Mouse (Mus musculus) cerebellum, adult 9-11 months (tissue): ENCODE measurements around the gene Gm20481.
"Not testable (repeated sequence)": the region's sequence is repeated elsewhere in the genome, so short reads cannot be mapped to it uniquely, and the experiment has no call there.

ENCODE experiments used
- DNase-seq: peaks from one replicate; pipeline ENCODE4 v3.0.0; 2022

Gm20481 gene

DNA sequence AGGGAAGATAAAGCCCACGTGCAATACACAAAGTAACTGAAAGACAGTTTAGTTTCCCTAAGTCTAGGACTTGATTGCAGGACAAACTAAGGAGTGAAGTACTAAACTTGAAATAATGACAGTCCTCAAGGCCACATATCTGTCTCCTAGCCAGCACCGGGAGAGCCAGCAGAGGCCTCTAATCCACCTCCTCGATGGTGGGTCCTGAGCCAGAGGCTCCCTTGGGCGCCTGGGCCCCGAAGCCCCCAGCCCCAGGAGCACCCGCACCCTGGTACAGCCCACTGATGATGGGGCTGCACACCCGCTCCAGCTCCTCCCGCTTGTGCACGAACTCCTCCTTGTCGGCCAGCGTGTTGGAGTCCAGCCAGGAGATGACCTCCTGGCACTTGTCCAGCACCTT is at the start of gene Gm20481:
TSS of gene Gm20481 (plus strand) at position 91 of the 400 bp plus-strand sequence.
- not testable (repeated sequence) for DNase-seq

DNA sequence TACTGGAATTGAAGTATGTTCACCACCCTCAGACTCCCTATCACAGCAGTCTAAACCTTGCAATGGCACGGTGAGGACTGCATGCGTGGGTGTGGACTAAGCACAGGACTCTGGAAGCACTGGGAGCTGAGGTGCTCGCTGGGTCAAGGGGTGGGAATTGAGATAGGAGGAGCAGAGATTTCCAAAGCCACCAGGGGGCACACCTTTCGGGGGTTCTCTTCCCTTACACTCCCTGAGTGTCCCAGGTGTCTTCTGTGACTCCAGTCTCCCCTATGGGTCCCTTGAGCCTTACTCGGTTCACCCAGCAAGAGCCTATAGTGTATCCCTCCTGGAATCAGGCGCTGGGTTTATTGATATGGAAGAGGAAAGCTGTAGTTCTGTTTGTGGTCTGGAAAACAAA is 46.8 kb upstream of the Gm20481 start:
- no peak for DNase-seq

DNA sequence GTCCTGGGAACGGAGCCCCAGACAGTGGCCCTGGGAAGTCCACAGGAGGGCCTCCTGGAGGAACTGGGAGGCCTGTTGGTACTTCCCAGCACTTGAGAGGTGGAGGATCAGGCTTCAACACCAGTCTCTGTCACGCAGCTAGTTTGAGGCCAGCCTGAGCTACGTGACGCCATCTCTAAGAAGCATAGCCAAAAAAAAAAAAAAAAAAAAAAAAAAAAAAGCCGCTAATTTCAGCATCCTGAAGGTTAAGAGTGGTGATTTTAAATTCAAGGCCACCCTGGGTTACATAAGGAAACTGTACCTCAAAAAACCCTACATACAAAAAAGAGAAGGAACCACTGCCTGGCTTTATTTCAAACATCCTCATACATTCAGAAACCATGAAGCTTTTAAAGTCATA is 45.5 kb upstream of the Gm20481 start:
- no peak for DNase-seq

DNA sequence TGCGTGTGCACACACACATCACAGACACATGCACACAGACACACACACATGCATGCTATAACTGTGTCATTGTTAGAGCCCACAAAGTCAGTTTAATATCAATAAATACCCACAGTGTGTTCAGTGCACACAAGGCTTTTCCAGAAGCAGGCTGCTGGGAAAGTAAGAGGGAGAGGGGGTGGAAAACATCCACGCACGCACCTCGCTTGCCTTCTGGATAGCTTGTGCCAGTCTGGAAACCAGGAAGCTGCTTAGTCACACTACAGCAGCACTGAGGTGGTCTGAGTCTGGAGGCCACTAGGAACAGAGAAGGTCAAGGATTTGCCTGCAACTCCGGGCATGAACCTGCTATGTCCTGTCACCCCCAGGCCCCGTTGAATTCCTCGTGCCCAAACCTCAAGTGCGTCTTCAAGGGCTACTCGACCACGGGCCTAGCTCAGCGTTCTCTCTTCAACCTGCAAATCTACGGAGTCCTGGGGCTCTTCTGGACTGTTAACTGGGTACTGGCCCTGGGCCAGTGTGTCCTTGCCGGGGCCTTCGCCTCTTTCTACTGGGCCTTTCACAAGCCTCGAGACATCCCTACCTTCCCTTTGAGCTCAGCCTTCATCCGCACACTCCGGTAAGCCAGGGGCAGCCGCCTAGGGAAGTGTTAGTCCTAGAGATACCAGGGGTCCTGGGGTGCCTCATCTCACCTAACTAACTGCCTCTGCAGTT is 42.2 kb upstream of the Gm20481 start:
- no peak for DNase-seq

DNA sequence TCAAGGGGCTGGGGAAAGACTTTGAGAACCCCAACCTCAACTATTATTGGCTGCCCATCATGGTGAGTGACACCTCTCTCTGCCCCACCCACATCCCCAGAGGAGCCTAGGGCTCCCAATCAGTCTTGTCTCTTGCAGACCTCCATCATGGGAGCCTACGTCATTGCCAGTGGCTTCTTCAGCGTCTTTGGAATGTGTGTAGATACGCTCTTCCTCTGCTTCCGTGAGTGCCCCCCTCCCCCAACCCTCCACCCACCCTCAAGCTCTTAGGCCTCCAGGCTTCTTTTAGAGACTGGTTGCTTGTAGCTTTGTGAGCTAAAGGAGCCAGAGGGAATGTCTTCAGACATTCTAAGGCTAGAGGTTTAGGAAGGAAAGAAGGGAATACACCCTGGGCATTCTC is 40.9 kb upstream of the Gm20481 start:
- DNase-seq: no peak

DNA sequence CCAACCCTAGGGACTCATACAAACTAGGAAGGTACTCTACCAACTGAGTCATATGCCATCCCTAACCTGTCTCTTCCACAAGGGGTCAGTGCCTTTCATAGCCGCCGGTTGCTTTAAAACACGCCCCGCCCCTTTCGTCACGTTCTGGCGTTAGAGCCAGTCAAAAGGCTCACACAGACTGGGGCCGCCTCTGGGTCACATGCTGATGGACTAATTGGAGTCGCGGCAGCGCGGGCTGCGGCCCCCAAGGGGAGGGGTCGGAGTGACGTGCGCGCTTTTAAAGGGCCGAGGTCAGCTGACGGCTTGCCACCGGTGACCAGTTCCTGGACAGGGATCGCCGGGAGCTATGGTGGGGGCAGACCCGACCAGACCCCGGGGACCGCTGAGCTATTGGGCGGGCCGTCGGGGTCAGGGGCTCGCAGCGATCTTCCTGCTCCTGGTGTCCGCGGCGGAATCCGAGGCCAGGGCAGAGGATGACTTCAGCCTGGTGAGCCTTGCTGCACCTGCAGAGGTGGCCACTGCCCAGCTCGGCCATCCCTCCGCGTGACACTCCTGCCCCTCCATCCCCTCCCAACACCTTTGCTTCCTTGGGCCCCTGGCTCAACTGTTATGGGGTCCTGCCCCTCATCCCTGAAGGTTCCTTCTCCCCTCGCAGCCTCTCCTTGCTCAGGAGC is 38.5 kb upstream of the Gm20481 start, which contains the start of gene Neu1:
TSS of gene Neu1 (plus strand) at position 193 of the 674 bp plus-strand sequence.
- DNase-seq: peak; percentile 99

DNA sequence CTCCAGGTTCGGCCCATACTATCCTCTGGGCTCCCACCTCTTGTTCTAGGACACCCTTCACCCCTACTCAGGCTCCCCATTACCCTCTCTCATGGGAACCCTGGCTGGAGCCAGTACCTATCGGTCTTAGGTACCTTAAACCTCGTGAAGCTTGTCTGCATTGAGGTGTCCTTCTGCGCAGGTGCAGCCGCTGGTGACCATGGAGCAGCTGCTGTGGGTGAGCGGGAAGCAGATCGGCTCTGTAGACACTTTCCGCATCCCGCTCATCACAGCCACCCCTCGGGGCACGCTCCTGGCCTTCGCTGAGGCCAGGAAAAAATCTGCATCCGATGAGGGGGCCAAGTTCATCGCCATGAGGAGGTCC is 38.0 kb upstream of the Gm20481 start:
- peak; percentile 68 for DNase-seq

DNA sequence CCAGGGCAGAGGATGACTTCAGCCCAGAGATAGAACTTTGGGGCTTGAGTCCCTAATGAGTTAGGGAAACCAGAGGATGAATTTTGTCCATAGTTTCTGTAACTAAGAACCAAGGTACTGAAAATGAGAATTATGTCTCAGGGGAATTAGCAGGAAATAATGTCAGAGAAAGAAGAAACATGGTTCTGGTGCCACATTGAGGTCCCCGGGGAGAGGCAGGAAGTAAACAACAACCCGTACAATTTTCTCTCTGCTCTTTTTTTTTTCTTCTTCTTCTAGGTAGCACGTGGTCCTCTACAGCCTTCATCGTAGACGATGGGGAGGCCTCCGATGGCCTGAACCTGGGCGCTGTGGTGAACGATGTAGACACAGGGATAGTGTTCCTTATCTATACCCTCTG is 37.4 kb upstream of the Gm20481 start:
- DNase-seq: no peak

DNA sequence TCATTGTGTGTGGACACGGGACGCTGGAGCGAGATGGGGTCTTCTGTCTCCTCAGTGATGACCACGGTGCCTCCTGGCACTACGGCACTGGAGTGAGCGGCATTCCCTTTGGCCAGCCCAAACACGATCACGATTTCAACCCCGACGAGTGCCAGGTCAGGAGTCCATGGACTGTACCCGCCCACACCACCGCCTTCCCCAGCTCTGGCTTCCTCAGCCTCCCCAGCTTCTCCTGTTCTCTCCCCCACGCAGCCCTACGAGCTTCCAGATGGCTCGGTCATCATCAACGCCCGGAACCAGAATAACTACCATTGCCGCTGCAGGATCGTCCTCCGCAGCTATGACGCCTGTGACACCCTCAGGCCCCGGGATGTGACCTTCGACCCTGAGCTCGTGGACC is 35.7 kb upstream of the Gm20481 start:
- peak; percentile 24 for DNase-seq

DNA sequence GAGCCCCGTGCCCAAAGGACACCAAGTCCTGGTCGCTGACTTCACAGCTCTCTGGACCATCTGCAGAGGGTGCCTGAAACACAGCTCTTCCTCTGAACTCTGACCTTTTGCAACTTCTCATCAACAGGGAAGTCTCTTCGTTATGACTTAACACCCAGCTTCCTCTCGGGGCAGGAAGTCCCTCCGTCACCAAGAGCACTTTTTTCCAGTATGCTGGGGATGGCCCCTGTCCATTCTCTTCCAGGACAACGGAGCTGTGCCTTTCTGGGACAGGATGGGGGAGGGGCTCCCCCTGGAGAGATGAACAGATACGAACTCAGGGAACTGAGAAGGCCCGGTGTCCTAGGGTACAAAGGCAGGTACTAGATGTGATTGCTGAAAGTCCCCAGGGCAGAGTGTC is 34.9 kb upstream of the Gm20481 start:
- no peak for DNase-seq

DNA sequence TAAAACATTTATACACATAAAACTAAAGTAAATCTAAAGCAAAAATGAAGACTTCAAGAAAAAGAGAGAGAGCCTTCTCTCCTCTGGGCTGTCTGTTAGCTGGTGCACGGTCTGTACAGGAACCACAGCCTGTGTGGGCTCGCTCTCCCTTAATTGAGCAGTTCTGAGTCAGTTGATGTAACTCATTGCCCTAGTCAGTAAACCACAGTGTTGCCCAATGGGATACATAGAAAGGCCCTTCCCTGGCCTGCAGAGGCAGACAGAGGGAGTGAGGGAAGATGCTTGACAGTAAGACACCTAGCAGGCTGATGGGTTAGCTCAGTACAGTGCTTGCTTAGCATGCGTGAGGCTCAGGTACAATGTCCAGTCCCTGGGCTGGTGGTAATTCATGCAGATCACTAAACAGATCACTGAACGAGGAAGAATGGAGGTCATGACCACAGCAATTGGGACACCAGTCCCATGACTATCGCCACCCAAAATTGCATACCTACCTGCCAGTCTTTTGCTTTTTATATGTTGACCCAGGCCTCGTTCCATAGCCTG is 31.7 kb upstream of the Gm20481 start:
- no peak for DNase-seq

DNA sequence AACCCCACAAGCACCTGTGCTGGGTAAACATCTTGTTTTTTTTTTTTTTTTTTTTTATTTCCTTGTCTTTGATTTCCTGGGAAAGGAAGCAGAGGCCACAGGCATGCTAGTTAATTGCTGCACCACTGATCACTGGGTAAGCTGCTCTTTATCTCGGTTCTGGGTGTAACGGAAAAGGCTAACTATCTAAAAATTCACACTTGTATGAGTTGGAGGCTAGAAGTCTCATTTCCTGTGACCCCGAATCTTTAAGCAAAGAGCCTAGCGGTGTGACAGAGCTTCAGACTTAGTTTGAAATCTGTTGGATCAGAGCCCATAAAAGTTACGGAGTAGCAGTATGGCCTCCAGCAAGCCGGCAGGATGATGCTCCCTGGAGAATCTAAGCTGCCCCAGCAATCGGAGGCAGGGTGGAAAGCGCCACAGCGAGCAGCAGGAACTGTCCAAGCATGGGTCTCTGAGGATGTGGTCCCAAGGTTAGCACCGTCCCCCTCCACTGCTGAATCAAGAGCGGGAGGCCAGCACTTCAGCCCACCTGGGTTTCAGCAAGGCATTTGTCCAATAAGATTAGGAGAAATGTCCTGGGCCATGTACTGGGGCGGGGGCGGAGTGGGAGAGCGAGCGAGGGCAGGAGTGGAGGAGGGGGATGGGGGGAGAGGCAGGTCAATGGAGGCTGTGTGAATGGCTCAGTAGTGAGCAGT is 28.2 kb upstream of the Gm20481 start:
- no peak for DNase-seq

DNA sequence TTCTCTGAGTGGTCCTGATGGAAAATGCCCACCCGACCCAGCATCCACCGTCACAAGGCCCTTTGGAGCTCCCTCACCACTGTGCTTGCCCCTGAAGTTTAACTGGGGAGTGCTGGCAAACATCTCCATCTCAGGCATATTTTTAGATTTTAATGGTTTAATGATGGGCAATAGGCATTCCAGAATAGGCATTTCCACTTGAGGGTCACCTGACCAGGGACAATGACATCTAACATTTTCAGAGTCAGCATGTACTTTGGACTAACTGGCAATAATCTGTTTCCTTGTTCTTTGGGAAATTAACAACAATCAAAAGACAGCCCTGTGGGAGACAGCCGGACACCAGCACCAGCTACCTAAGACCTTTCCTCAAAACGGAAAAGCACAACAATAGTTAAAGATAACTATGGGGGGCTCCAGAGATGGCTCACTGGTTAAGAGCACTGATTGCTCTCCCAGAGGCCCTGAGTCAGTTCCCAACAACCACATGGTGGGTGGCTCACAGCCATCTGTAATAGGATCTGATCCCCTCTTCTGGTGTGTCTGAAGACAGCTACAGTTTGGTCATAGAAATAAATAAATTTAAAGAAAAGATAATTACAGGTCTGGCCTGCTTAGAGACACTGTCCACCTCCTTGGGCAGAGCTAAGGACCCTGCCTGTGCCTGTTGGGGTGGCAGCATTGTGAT is 26.4 kb upstream of the Gm20481 start:
- DNase-seq: no peak

DNA sequence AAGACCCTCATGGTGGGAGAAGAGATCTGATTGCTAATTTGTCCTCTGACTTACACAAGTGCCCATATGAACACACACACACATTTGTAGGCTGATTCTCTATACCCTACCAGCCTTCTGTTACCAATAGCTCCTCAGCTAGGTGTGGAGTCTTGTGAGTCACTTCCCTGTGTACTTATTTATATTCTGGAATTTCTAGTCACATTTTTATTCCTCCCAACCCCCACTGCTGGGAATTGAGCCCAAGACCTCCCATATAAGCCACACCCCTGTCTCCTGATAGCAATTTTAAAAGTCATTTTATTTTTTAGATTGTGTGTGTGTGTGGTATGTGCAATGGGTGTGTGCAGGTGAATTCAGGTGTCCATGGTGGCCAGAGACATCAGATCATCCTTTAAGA is 25.4 kb upstream of the Gm20481 start:
- no peak for DNase-seq

DNA sequence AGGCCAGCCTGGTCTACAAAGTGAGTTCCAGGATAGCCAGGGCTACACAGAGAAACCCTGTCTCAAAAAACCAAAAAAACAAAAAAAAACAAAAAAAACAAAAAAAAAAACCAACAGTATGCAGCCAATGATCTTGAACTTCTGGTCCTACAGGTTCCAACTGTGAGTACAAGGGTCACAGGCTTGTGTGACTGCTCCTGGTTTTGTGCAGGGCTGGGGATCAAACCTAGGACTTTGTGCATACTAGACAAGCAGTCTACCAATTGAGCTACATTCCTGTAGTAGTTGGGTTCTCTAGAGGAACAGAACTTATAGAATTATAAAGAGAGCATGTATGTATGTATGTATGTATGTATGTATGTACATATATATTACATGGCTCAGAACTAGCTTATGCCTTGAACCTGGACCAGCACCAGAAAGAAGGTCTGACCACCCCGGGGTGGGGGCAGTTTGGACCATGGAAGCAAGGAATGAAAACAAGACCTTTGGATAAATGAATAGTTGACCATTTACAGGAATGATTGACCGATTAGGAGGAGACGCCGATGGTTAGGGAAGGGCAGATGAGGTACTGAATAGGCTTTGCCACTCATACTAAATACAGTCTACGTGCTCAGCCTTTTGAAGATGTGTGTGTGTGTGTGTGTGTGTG is 23.1 kb upstream of the Gm20481 start:
- no peak for DNase-seq

DNA sequence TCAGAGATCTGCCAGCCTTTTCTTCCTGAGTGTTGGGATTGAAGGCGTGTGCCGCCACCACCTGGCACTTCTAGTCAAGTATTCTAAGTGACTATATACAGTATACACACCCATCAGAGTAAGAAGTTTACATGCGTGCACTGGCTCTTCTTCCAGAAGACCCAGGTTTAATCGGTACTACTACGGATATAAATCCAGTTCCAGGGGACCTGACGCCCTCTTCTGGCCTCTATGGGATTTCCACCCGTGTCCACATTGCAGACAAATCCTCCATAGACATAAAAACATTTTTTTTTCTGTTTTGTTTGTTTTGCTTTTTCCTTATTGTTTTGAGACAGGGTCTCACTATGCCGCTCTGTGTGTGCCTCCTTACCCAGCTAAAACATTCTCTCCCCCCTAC is 22.1 kb upstream of the Gm20481 start:
- no peak for DNase-seq

DNA sequence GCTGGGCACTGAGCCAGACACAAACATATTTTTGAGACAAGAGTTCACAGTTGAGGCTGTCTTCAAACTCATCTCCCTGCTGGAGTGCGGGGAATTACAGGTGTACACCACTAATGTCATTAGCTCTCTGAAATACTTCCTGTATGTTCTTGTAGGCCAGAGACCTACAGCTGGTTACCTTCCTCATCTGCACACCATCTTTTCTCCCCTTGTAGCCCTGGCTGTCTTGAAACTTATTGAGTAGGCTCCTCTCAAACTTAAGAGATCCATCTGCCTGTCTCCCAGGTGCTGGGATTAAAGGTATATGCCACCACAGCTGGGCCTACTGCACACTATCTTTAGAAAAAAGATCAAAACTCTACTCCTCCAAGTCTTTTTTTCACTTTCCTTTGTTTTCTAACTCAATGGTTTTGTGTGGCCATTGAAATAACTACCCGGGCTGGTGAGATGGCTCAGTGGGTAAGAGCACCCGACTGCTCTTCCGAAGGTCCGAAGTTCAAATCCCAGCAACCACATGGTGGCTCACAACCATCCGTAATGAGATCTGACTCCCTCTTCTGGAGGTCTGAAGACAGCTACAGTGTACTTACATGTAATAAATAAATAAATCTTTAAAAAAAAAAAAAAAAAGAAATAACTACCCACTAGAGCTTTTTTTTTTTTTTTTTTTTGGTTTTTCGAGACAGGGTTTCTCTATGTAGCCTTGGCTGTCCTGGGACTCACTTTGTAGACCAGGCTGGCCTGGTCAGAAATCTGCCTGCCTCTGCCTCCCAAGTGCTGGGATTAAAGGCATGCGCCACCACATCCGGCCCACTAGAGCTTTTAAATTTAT is 20.8 kb upstream of the Gm20481 start:
- not testable (repeated sequence) for DNase-seq

DNA sequence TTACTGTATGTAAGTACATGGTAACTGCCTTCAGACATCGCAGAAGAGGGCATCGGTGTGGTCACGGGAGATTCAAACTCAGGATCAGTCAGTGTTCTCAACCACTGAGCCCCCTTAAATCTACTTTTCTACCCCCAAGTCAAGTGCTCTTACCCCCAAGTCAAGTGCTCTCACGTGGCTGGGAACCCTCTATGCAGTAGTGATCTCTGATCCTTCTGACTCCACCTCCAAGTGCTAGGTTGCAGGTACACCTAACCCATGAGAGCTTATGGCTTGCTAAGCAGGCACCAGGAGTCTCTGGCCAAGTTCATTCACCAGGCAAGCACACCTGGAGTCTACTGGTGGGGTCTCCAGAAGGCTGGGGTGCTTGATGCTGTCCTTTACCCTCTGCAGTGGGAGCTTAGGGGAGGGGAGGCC is 20.2 kb upstream of the Gm20481 start:
- no peak for DNase-seq

DNA sequence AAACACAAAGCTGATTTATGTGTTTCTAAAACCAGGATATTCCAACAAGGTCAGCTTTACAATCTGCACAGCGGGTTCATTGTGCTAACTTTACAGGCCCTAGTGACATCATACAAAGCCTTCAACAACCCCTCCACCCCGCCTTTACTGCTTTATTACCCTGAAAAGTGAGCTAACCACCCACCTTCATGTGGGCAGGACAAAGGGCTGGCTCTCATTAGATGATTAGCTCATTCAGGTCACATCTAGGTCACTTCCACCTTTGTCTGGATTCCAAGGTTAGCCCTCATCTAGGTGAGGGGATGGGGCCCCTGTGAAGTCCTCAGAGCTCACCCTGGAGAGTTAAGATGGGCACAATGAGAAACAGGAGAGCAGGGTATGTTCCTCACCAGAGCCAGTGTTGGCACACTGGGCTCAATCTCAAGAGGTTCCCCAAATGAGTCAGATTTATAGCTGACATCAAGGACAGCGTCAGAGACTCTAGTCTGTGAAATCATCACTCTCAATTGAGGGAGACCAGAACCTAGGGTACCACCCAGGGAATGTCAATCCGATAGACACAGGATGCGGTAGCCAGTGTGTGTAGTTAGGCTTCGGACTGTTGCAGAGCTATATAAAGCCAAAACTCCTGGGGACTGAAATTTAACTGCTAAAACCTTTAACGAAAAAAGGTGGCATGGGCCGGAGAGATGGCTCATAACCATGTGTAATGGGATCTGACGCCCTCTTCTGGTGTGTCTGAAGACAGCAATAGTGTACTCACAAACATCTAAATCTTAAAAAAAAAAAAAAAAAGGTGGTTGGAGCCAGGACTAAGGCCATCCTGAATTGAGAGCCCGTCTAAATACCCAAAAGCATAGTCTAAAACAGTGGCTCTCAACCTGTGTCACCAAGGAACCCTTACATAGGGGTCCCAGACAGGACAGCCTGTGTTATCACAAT is 18.9 kb upstream of the Gm20481 start:
- peak; percentile 20 for DNase-seq

DNA sequence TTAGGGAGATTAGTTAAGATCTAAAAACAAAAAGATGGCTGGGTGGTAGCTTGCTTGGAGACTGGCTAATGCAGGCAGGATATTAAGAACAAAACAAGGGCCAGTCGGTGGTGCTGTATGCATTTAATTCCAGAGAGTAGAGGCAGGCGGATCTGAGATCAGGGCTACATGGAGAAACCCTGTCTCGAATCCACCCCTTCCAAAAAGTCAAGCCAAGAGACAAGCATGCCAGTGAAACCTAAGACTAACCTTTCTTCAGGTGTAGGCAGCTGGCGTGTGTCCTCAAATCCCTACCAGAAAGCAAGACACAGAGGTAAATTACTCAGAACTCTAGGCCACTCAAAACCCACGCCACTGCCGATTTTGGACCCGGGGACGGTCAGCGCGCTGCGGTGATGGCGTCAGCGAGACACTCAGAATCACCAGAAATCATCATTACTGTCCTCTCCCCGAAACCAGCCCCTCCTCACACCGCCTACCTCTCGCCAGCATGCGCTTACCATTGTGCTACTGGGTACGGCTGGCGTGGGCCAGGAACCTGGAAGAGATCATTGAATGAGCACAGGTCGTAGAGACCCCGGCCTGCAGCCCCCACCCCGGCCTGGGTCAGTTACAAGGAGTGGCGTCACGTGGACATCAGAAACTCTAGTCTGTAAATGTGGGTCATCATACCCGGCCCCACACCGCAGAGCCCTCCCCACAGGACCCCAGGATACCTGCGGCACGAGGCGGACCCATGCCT is 17.9 kb upstream of the Gm20481 start:
- DNase-seq: peak; percentile 78
